Mouse (Mus musculus): ENCODE measurements around the gene Snrpb. TPM values are rescaled to one million over a fixed set of nuclear protein-coding genes. Genes with fewer than 3 reads are reported as not detected.

Snrpb gene
- 286 and 305 TPM in 2 replicates for polyA plus RNA-seq (2015; fragmentation: Nextera tagmentation; extraction: Ambion mirVana)

- under 1% methylated on average over 77 of the region's 81 CpGs for WGBS
- peaks cover 18% of the 10 kb centered on the region for H3K36me3 ChIP-seq (ENCODE audit: control insufficient read depth, insufficient read depth, low read length)
- ATAC-seq: peak; percentile 96
- no peaks in the 10 kb centered on the region for H3K9me3 ChIP-seq (replicated peaks; ENCODE audit: control insufficient read depth, low read length, poor library complexity, severe bottlenecking)
- H3K27me3 ChIP-seq (ENCODE audit: control insufficient read depth, insufficient read depth, low read depth, low read length): no peaks in the 10 kb centered on the region
- H3K4me1 ChIP-seq (ENCODE audit: control insufficient read depth, insufficient read depth, low read length): peaks cover 21% of the 10 kb centered on the region
- H3K4me2 ChIP-seq (ENCODE audit: low read length): peak within 1 kb of the TSS; percentile 79
- H3K4me3 ChIP-seq (ENCODE audit: low read depth, low read length): peak within 1 kb of the TSS; percentile 100
- peak within 1 kb of the TSS; percentile 99 for H3K9ac ChIP-seq (ENCODE audit: low read depth, low read length)
- peak within 1 kb of the TSS; percentile 95 for H3K27ac ChIP-seq (ENCODE audit: low read length)
Measured at GRCm38 (mm10) chr2:130178706-130179506, at the start of gene Snrpb. Snrpb (minus strand) TSS chr2:130179403.

GRCm38 (mm10) chr2:130211581-130211980 is 32.4 kb upstream of the Snrpb start:
- no peak overlapping the region for H3K4me3 ChIP-seq (ENCODE audit: low read depth, low read length)
- no peak overlapping the region for H3K9ac ChIP-seq (ENCODE audit: low read depth, low read length)
- H3K27me3 ChIP-seq (ENCODE audit: control insufficient read depth, insufficient read depth, low read depth, low read length): no peaks in the 10 kb centered on the region
- H3K4me1 ChIP-seq (ENCODE audit: control insufficient read depth, insufficient read depth, low read length): no peaks in the 10 kb centered on the region
- no peak overlapping the region for H3K27ac ChIP-seq (ENCODE audit: low read length)
- no peaks in the 10 kb centered on the region for H3K9me3 ChIP-seq (replicated peaks; ENCODE audit: control insufficient read depth, low read length, poor library complexity, severe bottlenecking)
- WGBS: 82% methylated on average over 2 of the region's 2 CpGs
- no peaks in the 10 kb centered on the region for H3K36me3 ChIP-seq (ENCODE audit: control insufficient read depth, insufficient read depth, low read length)
- H3K4me2 ChIP-seq (ENCODE audit: low read length): no peak overlapping the region
- ATAC-seq: no peak

DNA sequence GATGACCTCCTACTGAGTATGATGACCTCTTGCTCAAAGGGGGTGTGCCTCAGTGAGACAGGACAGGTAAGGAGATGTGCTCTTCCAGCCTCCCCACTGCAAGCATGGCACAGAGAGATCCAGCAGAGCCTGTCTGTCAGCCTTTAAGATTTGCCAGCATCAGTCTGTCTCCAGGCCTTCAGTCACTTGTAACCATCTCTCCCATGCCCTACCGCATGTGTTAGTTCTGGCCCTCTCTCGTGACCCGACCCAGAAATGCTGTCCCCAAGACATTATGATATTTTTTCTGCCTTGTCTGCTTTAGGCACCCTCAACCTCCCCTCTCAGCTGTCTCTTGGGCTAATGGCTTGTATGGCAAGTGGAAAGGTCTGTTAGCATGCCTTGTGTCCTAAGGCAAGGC is 30.4 kb upstream of the Snrpb start:
- Histone ChIP-seq H3K27me3 (ENCODE audit: control insufficient read depth, insufficient read depth, low read depth, low read length) (no peaks in the 10 kb centered on the region), H3K4me1 (ENCODE audit: control insufficient read depth, insufficient read depth, low read length) (no peaks in the 10 kb centered on the region), H3K9ac (ENCODE audit: low read depth, low read length) (no peak overlapping the region), H3K4me3 (ENCODE audit: low read depth, low read length) (no peak overlapping the region), H3K27ac (ENCODE audit: low read length) (no peak overlapping the region), H3K36me3 (ENCODE audit: control insufficient read depth, insufficient read depth, low read length) (no peaks in the 10 kb centered on the region), H3K9me3 (replicated peaks; ENCODE audit: control insufficient read depth, low read length, poor library complexity, severe bottlenecking) (no peaks in the 10 kb centered on the region), H3K4me2 (ENCODE audit: low read length) (no peak overlapping the region)
- no peak for ATAC-seq
- WGBS: 93% methylated on average over 3 of the region's 3 CpGs

DNA sequence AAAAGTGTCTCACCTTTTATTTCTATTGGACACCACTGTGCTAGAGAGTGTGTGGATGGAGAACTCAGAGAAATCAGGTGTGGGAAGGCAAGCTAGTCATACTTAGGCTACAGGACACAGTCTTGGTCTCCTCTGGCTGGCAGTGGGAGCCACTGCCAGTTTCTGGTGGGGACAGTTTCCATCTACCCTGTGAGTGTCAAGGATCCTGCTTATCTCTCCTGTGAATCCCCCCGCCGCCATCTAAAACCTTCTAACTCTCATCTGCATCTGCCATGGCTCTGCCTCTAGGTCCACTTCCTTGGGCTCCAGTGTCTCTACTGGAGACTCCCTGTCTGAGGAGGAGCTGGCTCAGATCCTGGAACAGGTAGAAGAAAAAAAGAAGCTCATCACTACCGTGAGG is 28.8 kb upstream of the Snrpb start:
- WGBS: 84% methylated on average over 3 of the region's 3 CpGs

DNA sequence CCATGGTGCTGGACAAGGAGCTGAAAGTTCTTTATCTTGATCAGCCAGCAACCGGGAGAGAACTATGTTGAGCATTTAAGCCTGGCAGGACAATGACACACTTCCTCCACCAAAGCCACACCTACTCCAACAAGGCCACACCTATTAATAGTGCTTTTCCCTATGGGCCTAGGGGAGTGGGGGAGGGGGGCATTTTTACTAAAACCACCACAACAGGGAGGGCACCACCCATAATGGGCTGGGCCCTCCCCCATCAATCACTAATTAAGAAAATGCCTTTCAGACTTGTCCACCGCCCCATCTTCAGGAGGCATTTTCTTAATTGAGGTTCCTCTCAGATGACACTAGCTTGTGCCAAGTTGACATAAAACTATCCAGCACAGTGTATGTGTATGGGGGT is 28.2 kb upstream of the Snrpb start:
- Histone ChIP-seq H3K27me3 (ENCODE audit: control insufficient read depth, insufficient read depth, low read depth, low read length) (no peaks in the 10 kb centered on the region), H3K9me3 (replicated peaks; ENCODE audit: control insufficient read depth, low read length, poor library complexity, severe bottlenecking) (no peaks in the 10 kb centered on the region), H3K36me3 (ENCODE audit: control insufficient read depth, insufficient read depth, low read length) (no peaks in the 10 kb centered on the region), H3K4me2 (ENCODE audit: low read length) (no peak overlapping the region), H3K4me1 (ENCODE audit: control insufficient read depth, insufficient read depth, low read length) (no peaks in the 10 kb centered on the region), H3K9ac (ENCODE audit: low read depth, low read length) (no peak overlapping the region), H3K4me3 (ENCODE audit: low read depth, low read length) (no peak overlapping the region), H3K27ac (ENCODE audit: low read length) (no peak overlapping the region)
- ATAC-seq: no peak
- 83% methylated on average over 2 of the region's 2 CpGs for WGBS

More for the DNA sequence above, 28.8 kb upstream of the Snrpb start:
- Histone ChIP-seq H3K4me2 (ENCODE audit: low read length) (no peak overlapping the region), H3K27me3 (ENCODE audit: control insufficient read depth, insufficient read depth, low read depth, low read length) (no peaks in the 10 kb centered on the region), H3K4me3 (ENCODE audit: low read depth, low read length) (no peak overlapping the region), H3K27ac (ENCODE audit: low read length) (no peak overlapping the region), H3K9ac (ENCODE audit: low read depth, low read length) (no peak overlapping the region), H3K4me1 (ENCODE audit: control insufficient read depth, insufficient read depth, low read length) (no peaks in the 10 kb centered on the region), H3K36me3 (ENCODE audit: control insufficient read depth, insufficient read depth, low read length) (no peaks in the 10 kb centered on the region), H3K9me3 (replicated peaks; ENCODE audit: control insufficient read depth, low read length, poor library complexity, severe bottlenecking) (no peaks in the 10 kb centered on the region)
- no peak for ATAC-seq

DNA sequence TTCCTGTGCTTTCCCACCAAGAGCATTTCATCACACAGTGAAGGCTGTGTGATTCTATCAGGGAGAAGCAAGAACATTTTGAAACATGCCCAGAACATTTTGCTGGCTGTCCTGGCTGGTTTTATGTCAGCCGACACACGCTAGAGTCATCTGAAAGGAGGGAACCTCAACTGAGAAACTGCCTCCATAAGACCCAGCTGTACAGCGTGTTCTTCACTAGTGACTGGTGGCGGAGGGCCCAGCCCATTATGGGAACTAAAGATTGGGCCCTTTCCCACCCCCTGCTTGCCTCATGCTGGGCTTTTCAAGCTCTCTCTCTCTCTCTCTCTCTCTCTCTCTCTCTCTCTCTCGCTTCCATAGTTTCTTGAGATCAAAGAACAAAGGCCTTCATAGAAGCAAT is 21.8 kb upstream of the Snrpb start:
- no peak overlapping the region for H3K4me2 ChIP-seq (ENCODE audit: low read length)
- no peak for ATAC-seq
- no peak overlapping the region for H3K4me3 ChIP-seq (ENCODE audit: low read depth, low read length)
- no peaks in the 10 kb centered on the region for H3K9me3 ChIP-seq (replicated peaks; ENCODE audit: control insufficient read depth, low read length, poor library complexity, severe bottlenecking)
- WGBS: 60% methylated on average over 5 of the region's 5 CpGs
- H3K4me1 ChIP-seq (ENCODE audit: control insufficient read depth, insufficient read depth, low read length): no peaks in the 10 kb centered on the region
- H3K36me3 ChIP-seq (ENCODE audit: control insufficient read depth, insufficient read depth, low read length): no peaks in the 10 kb centered on the region
- no peaks in the 10 kb centered on the region for H3K27me3 ChIP-seq (ENCODE audit: control insufficient read depth, insufficient read depth, low read depth, low read length)
- no peak overlapping the region for H3K27ac ChIP-seq (ENCODE audit: low read length)
- H3K9ac ChIP-seq (ENCODE audit: low read depth, low read length): no peak overlapping the region

DNA sequence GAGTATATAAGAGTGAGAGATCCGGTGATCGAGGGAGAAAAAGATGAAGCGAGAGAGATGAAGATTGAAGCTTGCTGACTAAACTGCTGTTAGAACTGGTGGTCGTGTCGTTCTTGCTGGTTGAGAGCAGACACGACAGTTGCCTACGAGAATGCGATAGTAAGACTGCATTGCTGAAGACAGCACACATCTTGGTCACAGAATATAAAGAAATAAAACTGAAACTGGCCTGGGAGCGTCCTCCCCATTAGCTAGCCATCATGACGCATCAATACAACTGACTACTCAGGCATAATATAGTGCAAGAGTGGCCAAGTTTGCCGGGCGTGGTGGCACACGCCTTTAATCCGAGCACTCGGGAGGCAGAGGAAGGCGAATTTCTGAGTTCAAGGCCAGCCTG is 15.7 kb upstream of the Snrpb start, which contains the start of gene Tmc2:
TSS of gene Tmc2 (plus strand) at position 301 of the 400 bp plus-strand sequence.
- no peak within 1 kb of the TSS for H3K27ac ChIP-seq (ENCODE audit: low read length)
- H3K9me3 ChIP-seq (replicated peaks; ENCODE audit: control insufficient read depth, low read length, poor library complexity, severe bottlenecking): peaks cover 4% of the 10 kb centered on the region
- no peaks in the 10 kb centered on the region for H3K27me3 ChIP-seq (ENCODE audit: control insufficient read depth, insufficient read depth, low read depth, low read length)
- WGBS: 95% methylated on average over 16 of the region's 16 CpGs
- H3K36me3 ChIP-seq (ENCODE audit: control insufficient read depth, insufficient read depth, low read length): no peaks in the 10 kb centered on the region
- H3K4me2 ChIP-seq (ENCODE audit: low read length): no peak within 1 kb of the TSS
- H3K4me3 ChIP-seq (ENCODE audit: low read depth, low read length): no peak within 1 kb of the TSS
- H3K9ac ChIP-seq (ENCODE audit: low read depth, low read length): no peak within 1 kb of the TSS
- ATAC-seq: no peak
- no peaks in the 10 kb centered on the region for H3K4me1 ChIP-seq (ENCODE audit: control insufficient read depth, insufficient read depth, low read length)

GRCm38 (mm10) chr2:130188391-130188790 is 9.2 kb upstream of the Snrpb start:
- Histone ChIP-seq H3K27me3 (ENCODE audit: control insufficient read depth, insufficient read depth, low read depth, low read length) (no peaks in the 10 kb centered on the region), H3K4me2 (ENCODE audit: low read length) (no peak overlapping the region), H3K9ac (ENCODE audit: low read depth, low read length) (no peak overlapping the region), H3K9me3 (replicated peaks; ENCODE audit: control insufficient read depth, low read length, poor library complexity, severe bottlenecking) (peaks cover 6% of the 10 kb centered on the region), H3K27ac (ENCODE audit: low read length) (no peak overlapping the region), H3K4me1 (ENCODE audit: control insufficient read depth, insufficient read depth, low read length) (no peaks in the 10 kb centered on the region), H3K4me3 (ENCODE audit: low read depth, low read length) (no peak overlapping the region), H3K36me3 (ENCODE audit: control insufficient read depth, insufficient read depth, low read length) (no peaks in the 10 kb centered on the region)
- ATAC-seq: no peak
- 90% methylated on average over 12 of the region's 12 CpGs for WGBS

DNA sequence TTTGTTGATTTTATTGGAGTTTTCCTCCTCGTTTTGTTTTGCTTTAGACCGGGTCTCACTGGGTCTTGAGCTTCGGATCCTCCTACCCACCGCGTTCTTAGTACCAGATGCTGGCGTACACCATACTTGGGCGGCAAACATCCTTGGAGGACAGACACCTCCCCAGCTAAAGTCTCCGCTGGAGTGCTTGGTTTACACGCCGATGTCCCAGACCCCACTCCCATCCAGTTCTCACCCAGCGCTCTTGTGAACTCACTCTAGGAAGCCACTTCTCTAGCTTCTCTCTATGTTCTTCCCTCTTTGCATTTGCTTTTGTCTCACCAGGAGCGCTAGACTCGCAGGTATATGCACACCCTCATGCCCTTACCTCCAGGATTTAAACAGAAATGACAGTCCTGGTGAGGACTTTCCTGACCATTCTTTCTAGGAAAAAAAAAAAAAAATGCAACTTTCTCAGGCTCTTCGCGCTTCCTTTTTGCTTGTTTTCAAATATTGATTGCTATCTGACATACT is 360 bp upstream of the Snrpb start:
- Histone ChIP-seq H3K27me3 (ENCODE audit: control insufficient read depth, insufficient read depth, low read depth, low read length) (no peaks in the 10 kb centered on the region), H3K27ac (ENCODE audit: low read length) (peak overlapping the region; percentile 95), H3K9ac (ENCODE audit: low read depth, low read length) (peak overlapping the region; percentile 58), H3K9me3 (replicated peaks; ENCODE audit: control insufficient read depth, low read length, poor library complexity, severe bottlenecking) (no peaks in the 10 kb centered on the region), H3K4me2 (ENCODE audit: low read length) (peak overlapping the region; percentile 61), H3K4me3 (ENCODE audit: low read depth, low read length) (peak overlapping the region; percentile 100), H3K4me1 (ENCODE audit: control insufficient read depth, insufficient read depth, low read length) (peaks cover 21% of the 10 kb centered on the region), H3K36me3 (ENCODE audit: control insufficient read depth, insufficient read depth, low read length) (peaks cover 11% of the 10 kb centered on the region)
- WGBS: under 1% methylated on average over 15 of the region's 15 CpGs
- ATAC-seq: peak; percentile 86
